Mouse (Mus musculus): ENCODE results near the gene Efna2.
"Not testable (repeated sequence)": the region's sequence is repeated elsewhere in the genome, so short reads cannot be mapped to it uniquely, and the experiment has no call there.

GRCm38 (mm10) chr10:80211547-80212103, 32.3 kb downstream of the Efna2 start:
- not testable (repeated sequence) for TF ChIP-seq CTCF (IDR thresholded peaks at IDR 0.05; ENCODE audit: low read depth); EP300 (optimal IDR thresholded peaks at IDR 0.05)

All from stomach, postnatal 0 days (tissue).